Mouse (Mus musculus): Measurements from ENCODE around the gene Tpo. TPM values are rescaled to one million over a fixed set of nuclear protein-coding genes. Genes with fewer than 3 reads are reported as not detected.

Gene Tpo
- total RNA-seq, 1 experiment from 2014 or later: not detected

DNA sequence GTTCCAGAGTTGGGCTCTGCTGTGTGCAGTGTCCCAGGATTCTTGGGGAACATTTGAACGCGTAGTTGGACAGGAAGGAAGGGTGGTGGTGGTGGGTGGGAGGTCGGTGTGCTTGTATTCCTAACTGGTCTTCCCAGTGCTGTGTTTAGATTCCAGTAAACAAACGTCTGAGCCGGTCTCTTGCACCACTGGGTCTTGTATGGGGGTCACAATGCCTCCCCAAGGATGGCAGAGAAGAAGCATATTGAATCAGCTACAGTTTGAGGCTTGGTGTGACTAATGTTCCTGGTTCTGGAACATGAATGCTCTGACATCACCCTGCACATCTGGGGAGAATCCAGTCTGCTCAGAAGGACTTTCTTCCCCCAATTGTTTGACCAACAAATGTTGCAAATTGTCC, 101.9 kb downstream of the Tpo start:
- no peak for ATAC-seq (ENCODE audit: extremely low read depth, insufficient number of reproducible peaks, low FRiP score, poor library complexity, severe bottlenecking)

DNA sequence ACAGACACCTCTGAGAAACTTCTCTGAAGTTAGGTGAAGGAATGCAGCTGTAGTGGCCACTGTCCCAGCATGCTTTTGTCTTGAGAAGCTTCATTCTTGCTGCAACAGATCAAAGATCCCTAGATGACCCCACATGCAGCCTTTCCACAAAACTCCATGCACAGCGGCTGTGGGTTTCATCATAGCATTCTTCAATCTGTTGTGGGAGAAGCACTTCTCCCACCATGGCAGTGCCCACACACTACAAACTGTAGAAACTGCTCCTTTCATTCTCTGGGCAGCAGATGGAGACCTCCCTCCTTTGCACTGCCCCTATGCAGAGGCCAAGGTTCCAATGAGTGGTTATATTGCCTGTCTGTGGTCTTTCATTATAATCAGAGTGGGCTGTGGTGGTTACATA, 103.3 kb downstream of the Tpo start:
- no peak for ATAC-seq (ENCODE audit: extremely low read depth, insufficient number of reproducible peaks, low FRiP score, poor library complexity, severe bottlenecking)

DNA sequence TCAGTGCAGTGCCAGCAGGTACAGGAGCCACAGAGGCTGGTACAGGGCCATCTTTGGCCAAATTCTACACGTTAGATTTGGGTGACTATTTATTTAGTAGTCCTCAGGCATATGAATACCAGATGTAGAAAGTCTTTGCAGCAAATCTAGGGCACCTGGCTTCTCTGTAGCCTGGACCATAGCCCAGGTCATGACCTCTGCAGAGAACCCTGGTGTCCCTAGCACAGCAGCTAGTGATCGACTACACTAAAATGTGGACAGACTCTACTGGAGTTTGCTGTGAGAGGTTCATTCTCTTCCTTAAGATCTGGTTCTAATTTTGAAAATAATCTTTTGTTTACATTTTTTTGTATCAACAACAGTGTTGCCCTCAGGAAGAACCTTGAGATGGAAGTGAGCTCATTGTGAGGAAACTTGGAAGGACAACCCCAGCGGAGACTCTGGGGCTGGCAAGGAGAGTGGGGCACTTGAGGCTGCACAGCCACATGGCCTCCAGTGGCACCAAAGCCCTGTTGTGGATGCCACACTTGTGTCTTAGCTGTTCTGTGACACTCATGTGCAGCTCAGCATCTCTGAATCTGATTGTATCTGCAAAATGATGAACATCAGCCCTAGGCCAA, 104.6 kb downstream of the Tpo start:
- no peak for ATAC-seq (ENCODE audit: extremely low read depth, insufficient number of reproducible peaks, low FRiP score, poor library complexity, severe bottlenecking)

DNA sequence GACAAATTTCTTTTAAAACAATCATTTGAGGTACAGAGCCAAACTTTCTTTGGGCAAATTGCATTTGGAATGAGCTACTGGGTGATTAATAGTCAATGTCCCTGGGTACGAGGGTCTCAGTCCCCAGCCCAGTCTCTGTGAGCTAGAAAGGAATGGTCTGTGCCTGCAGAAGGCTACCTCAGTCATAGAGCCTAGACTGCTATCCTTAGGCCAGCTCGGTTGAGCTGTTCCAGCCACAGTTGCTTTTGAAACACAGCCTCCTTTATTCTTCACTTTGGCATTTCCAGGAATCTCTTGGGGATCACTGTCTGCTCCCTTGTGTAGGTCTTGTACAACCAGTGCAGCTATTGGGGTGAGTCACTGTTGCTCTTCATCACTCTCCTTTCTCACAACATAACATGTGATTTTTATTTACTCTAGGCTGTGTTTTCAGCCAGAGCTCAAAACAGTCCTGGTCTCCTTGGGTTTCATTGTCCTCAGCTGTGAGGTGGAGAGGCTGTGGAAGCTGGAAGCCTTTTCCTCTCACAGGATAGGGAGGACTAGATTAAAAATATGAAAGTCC, 108.1 kb downstream of the Tpo start:
- no peak for ATAC-seq (ENCODE audit: extremely low read depth, insufficient number of reproducible peaks, low FRiP score, poor library complexity, severe bottlenecking)

DNA sequence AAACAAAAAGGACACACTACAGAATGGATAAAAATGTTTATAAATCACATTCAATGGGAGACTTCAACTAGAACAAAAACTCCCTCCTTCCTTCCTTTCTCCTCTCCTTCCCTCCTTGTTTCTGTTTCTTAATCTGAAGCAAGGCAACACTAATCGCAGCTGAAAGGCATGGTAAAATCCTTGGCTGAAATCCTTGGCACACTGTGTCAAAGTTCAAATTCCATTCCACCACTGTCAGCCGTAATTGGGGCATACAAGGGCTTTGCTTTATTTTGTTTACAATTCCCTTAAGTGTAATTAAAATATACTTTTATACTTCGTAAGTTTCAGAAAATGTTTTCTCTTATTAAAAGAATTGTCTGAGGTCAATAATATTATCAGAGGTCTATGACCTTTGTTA, 108.9 kb downstream of the Tpo start:
- no peak for ATAC-seq (ENCODE audit: extremely low read depth, insufficient number of reproducible peaks, low FRiP score, poor library complexity, severe bottlenecking)

DNA sequence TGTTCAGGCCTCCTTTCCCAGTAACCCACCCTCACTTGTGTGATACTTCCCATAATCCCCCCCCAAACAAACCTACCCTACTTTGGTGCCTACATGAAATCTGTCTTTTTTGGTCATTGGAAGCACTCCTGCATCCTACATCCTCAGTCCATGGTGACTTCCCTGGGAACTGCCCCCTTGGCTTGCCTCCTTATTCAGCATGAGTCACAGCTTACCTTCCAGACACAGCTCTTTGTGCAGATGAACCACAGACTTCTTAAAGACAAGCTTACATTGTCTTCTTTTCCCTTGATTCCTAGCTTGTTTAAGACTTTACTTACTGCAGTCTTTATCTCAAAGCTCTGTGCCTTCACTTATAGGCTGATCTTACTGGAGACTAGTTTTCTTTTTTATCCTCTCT, 112.0 kb downstream of the Tpo start:
- no peak for ATAC-seq (ENCODE audit: extremely low read depth, insufficient number of reproducible peaks, low FRiP score, poor library complexity, severe bottlenecking)

DNA sequence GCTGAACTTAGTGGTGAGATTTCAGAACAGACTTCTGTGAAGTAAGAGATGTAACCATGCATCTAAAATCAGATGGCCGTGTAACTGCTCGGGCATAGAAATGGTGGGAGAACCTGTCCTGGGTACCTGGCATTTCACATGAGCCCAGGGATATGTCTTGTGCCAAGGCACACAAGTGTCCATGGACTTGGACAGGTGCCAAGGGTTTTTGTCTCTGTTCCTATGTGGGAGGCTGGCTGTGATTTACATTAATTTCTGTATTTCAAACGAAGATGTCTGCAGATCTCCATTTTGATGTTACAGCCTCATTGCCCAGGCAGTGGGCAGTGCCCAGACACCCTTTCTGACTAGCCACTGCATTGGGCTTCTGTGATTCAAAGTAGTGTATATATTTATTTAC, 115.3 kb downstream of the Tpo start:
- no peak for ATAC-seq (ENCODE audit: extremely low read depth, insufficient number of reproducible peaks, low FRiP score, poor library complexity, severe bottlenecking)

DNA sequence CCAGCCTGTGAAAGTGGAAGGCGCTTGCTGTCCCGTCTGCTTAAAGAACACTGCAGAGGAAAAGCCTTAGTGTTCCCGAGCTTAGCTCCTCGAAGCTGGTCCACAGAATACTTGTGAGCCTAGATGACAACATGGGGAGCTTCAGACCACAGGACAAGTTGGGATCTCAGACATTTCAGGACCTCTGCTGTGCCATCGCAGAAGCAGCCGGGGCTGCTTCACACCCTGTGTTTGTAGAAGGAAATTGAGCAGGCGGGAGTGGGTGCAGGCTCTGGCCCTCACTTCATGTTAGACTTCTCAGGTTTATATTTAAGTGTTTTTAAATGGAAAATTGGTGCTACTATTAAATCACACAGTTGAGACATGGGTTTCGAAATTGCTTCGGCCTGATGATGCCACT, 116.9 kb downstream of the Tpo start:
- ATAC-seq (ENCODE audit: extremely low read depth, insufficient number of reproducible peaks, low FRiP score, poor library complexity, severe bottlenecking): no peak

DNA sequence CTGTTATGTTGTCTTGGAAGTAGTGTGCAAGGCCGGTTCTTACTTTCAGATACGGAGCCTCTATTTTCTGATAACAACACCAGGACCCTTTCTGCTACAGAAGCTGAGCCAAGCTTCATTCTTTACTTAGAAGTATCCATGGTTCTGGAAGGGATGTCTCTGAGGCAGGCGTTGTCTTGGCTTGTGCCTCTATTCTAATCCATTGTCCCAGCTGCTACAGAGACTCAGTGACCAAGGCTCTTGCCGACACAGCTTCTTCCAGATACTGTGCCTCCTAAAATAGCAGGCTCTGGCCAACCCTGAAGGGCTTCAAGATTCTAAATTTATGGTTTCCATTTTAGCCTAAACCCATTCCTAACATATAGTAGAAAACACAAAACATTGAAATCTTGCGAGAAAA, 123.7 kb downstream of the Tpo start:
- no peak for ATAC-seq (ENCODE audit: extremely low read depth, insufficient number of reproducible peaks, low FRiP score, poor library complexity, severe bottlenecking)

DNA sequence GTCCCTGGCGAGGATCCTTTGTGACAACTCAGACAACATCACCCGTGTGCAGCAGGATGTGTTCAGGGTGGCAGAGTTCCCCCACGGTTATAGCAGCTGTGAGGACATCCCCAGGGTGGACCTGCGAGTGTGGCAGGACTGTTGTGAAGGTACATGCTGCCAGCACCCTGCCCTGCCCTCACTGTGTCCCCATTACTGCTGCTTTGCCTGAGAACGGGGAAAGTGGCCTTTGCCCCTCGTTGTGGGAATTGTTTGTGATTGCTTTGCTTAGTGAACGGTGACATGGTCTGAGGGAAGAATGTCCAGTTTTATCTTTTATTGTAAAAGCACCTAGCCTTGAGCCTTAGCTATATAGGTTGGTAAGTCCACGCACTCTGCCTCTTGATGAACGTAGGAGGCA, 125.8 kb downstream of the Tpo start:
- no peak for ATAC-seq (ENCODE audit: extremely low read depth, insufficient number of reproducible peaks, low FRiP score, poor library complexity, severe bottlenecking)

Other genes starting within 250 kb of the Tpo start
- not detected in 2 replicates for gene Pxdn, start 195.0 kb downstream of the Tpo start, total RNA-seq (2017)
- not detected in 2 replicates for gene Sntg2, start 240.8 kb upstream of the Tpo start, total RNA-seq (2017)

All from neutrophil, adult 5-6 weeks (primary cell).